Comparison of ENCODE assay signal across 8 mouse cellular contexts in genomic region chr14:57407039-57407987, GRCm38 (mm10). TPM values are rescaled to one million over a fixed set of nuclear protein-coding genes. Genes with fewer than 3 reads are reported as not detected.
DNase-seq lines count a peak whose midpoint lies in the region; ATAC-seq and TF ChIP-seq lines count a peak whose summit lies in the region.

No protein-coding gene starts in this region.

- peak overlapping the region; percentile 9; the same call in 1 of the 2 replicates for H3K4me2 ChIP-seq in intestine, embryonic 14.5 days (ENCODE audit: low read length)
- no peak overlapping the region for H3K4me2 ChIP-seq in liver, embryonic 14.5 days (ENCODE audit: low read depth)
- H3K4me2 ChIP-seq in neural tube, embryonic 12.5 days (replicated peaks), result peak overlapping the region; percentile 42

- TF ChIP-seq EP300 in liver, embryonic 14.5 days (IDR thresholded peaks at IDR 0.05; ENCODE audit: low read depth), result no peak

- no peaks in the 10 kb centered on the region for H3K27me3 ChIP-seq in intestine, embryonic 14.5 days (replicated peaks; ENCODE audit: control insufficient read depth, insufficient read depth, low read length)
- no peaks in the 10 kb centered on the region for H3K27me3 ChIP-seq in liver, embryonic 14.5 days (ENCODE audit: control insufficient read depth, insufficient read depth, low read length)
- no peaks in the 10 kb centered on the region for H3K27me3 ChIP-seq in neural tube, embryonic 12.5 days (replicated peaks)

- H3K36me3 ChIP-seq in intestine, embryonic 14.5 days (ENCODE audit: control insufficient read depth, insufficient read depth, low read length), result no peaks in the 10 kb centered on the region
- H3K36me3 ChIP-seq in liver, embryonic 14.5 days (replicated peaks; ENCODE audit: control insufficient read depth, insufficient read depth, low read depth), result no peaks in the 10 kb centered on the region
- no peaks in the 10 kb centered on the region for H3K36me3 ChIP-seq in neural tube, embryonic 12.5 days

- peak; percentile 85 for ATAC-seq in intestine, embryonic 14.5 days (replicated peaks; ENCODE audit: low FRiP score, low TSS enrichment, low read depth)
- ATAC-seq in liver, embryonic 14.5 days (ENCODE audit: insufficient read depth), result peak; percentile 47; the same call in 1 of the 2 replicates
- peak; percentile 72; the same call in 1 of the 2 replicates for ATAC-seq in neural tube, embryonic 12.5 days (ENCODE audit: low FRiP score, low read depth)

- no peak overlapping the region for H3K27ac ChIP-seq in intestine, embryonic 14.5 days (ENCODE audit: low read depth)
- H3K27ac ChIP-seq in liver, embryonic 14.5 days, result no peak overlapping the region
- H3K27ac ChIP-seq in neural tube, embryonic 12.5 days, result no peak overlapping the region

- no peak overlapping the region for H3K9ac ChIP-seq in intestine, embryonic 14.5 days (ENCODE audit: low read length)
- no peak overlapping the region for H3K9ac ChIP-seq in liver, embryonic 14.5 days (replicated peaks)
- no peak overlapping the region for H3K9ac ChIP-seq in neural tube, embryonic 12.5 days

- WGBS in intestine, embryonic 14.5 days, result 6% methylated on average over 12 of the region's 12 CpGs
- WGBS in liver, embryonic 14.5 days (ENCODE audit: insufficient replicate concordance), result 16% methylated on average over 12 of the region's 12 CpGs
- 6% methylated on average over 12 of the region's 12 CpGs for WGBS in neural tube, embryonic 12.5 days

- TF ChIP-seq CTCF in liver, embryonic 14.5 days (IDR thresholded peaks at IDR 0.05; ENCODE audit: low read depth), result peak; percentile 59

- no peaks in the 10 kb centered on the region for H3K9me3 ChIP-seq in intestine, embryonic 14.5 days (ENCODE audit: control insufficient read depth, low read length)
- H3K9me3 ChIP-seq in liver, embryonic 14.5 days (ENCODE audit: control insufficient read depth, low read length), result no peaks in the 10 kb centered on the region
- H3K9me3 ChIP-seq in neural tube, embryonic 12.5 days, result no peaks in the 10 kb centered on the region

- no peaks in the 10 kb centered on the region; the same call in 1 of the 2 replicates for H3K4me1 ChIP-seq in intestine, embryonic 14.5 days (replicated peaks; ENCODE audit: control insufficient read depth, insufficient read depth, low read length)
- peaks cover 3 to 8% of the 10 kb centered on the region in 2 experiments; a peak in 2 of 4 replicates for H3K4me1 ChIP-seq in liver, embryonic 14.5 days (replicated peaks; ENCODE audit: control insufficient read depth in 2 of 2, insufficient read depth in 2 of 2, low read length in 1 of 2)
- H3K4me1 ChIP-seq in neural tube, embryonic 12.5 days, result peaks cover 8% of the 10 kb centered on the region; the same call in 1 of the 2 replicates

- peak; percentile 29 for DNase-seq in layer of hippocampus, adult 11-12 months (ENCODE audit: low spot score)
- no peak for DNase-seq in layer of hippocampus, adult 8-10 months (ENCODE audit: low spot score in 2 of 2)
- DNase-seq in adrenal gland, postnatal 14 days, result peak; percentile 59
- DNase-seq in gastrocnemius, postnatal 25 days, result peak; percentile 18
- peak; percentile 72 for DNase-seq in intestine, embryonic 14.5 days (ENCODE audit: low spot score)
- peak in 1 of 3 experiments; percentile 27 for DNase-seq in liver, embryonic 14.5 days (ENCODE audit: low read depth in 3 of 3, low spot score in 3 of 3)
- peak; percentile 84 for DNase-seq in yolk sac, embryonic 10.5 days (ENCODE audit: low spot score)

- H3K4me3 ChIP-seq in intestine, embryonic 14.5 days (ENCODE audit: low read depth, low read length), result no peak overlapping the region
- no peak overlapping the region for H3K4me3 ChIP-seq in liver, embryonic 14.5 days (ENCODE audit: insufficient read depth in 1 of 2, low read depth in 2 of 2, low read length in 2 of 2)
- no peak overlapping the region for H3K4me3 ChIP-seq in neural tube, embryonic 12.5 days

RNA-seq across cellular contexts. Expression of gene Cryl1, which starts 9.0 kb away (rescaled TPM):
- total RNA-seq in layer of hippocampus, adult 8-10 months (2022), result 10 to 100 TPM; 17.8 to 26.3 (median 21.5) TPM
- 16.9 and 18.6 TPM in 2 replicates for total RNA-seq in adrenal gland, postnatal 14 days (2021)
- 1 to 10 TPM; 3.4 to 5.2 TPM for total RNA-seq in gastrocnemius, postnatal 25 days (2021)
- 61.9 and 66.7 TPM in 2 replicates for polyA plus RNA-seq in intestine, embryonic 14.5 days (2014; fragmentation: Nextera tagmentation; extraction: Ambion mirVana)
- polyA plus RNA-seq in liver, embryonic 14.5 days (2012; rRNA removed), result 5.9 and 7.4 TPM in 2 replicates
- polyA plus RNA-seq in liver, embryonic 14.5 days (2014; fragmentation: Nextera tagmentation; extraction: Ambion mirVana), result 6.0 and 8.3 TPM in 2 replicates
- 8.1 and 9.4 TPM in 2 replicates for polyA plus RNA-seq in neural tube, embryonic 12.5 days (2016; fragmentation: Nextera tagmentation; extraction: Ambion mirVana)

RNA-seq across cellular contexts. Expression of gene Ift88, which starts 16.5 kb away (rescaled TPM):
- 10 to 100 TPM; 13.7 to 19.3 (median 16.0) TPM for total RNA-seq in layer of hippocampus, adult 8-10 months (2022)
- 9.6 and 10.3 TPM in 2 replicates for total RNA-seq in adrenal gland, postnatal 14 days (2021)
- 1 to 10 TPM; 2.5 to 2.8 TPM for total RNA-seq in gastrocnemius, postnatal 25 days (2021)
- polyA plus RNA-seq in intestine, embryonic 14.5 days (2014; fragmentation: Nextera tagmentation; extraction: Ambion mirVana), result 13.0 and 17.1 TPM in 2 replicates
- 1.1 and 1.6 TPM in 2 replicates for polyA plus RNA-seq in liver, embryonic 14.5 days (2012; rRNA removed)
- polyA plus RNA-seq in liver, embryonic 14.5 days (2014; fragmentation: Nextera tagmentation; extraction: Ambion mirVana), result 1.6 and 1.8 TPM in 2 replicates
- 14.7 and 16.1 TPM in 2 replicates for polyA plus RNA-seq in neural tube, embryonic 12.5 days (2016; fragmentation: Nextera tagmentation; extraction: Ambion mirVana)

Comparison
In these comparisons a context has a peak if more than half of its experiments do, and no peak if none do; other contexts are left out.
1. DNase-seq: peak in layer of hippocampus, adult 11-12 months (single experiment), adrenal gland, postnatal 14 days (single experiment), gastrocnemius, postnatal 25 days (single experiment), intestine, embryonic 14.5 days (single experiment) and yolk sac, embryonic 10.5 days (single experiment); none in layer of hippocampus, adult 8-10 months (0 of 2).
2. Peak in every context shown above with its lines, with median percentiles within 50 percentile points of each other: ATAC-seq.